In the genomic region with DNA sequence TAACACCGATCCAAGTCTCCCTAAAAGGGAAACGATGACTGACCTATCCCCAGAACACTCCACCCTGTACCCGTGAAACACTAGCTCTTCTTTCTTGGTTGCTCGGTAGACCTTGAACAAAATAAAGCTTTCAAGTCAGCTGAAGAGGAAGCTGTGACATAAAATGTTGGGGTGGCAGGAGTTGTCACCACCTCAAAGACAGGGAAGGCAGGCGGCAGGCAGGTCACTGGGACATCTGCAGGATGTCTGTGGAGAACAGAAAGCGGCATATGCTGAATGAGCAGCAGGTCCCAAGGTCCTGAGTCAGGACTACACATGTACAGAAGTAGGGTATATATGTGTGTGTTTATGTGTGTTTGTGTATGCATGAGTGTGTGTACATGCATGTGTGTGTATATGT, we compare ENCODE assay signal across 13 mouse cellular contexts.
A peak's percentile ranks its signal among the peaks of the same experiment; 100 is the strongest.
DNase-seq lines count a peak whose midpoint lies in the region; ATAC-seq lines count a peak whose summit lies in the region.
"Had no signal": no experiment of that assay in that cellular context is flagged by ENCODE, and none has a peak within 500 bp of the region (broad histone marks: within the 10 kb centered on the region; RNA-seq: fewer than 3 reads in every experiment).

No protein-coding gene starts in this region.

- no peak overlapping the region for H3K4me2 ChIP-seq in kidney, embryonic 16.5 days (replicated peaks; ENCODE audit: low read depth, low read length)
- H3K4me2 ChIP-seq: embryonic facial prominence, embryonic 12.5 days; lung, embryonic 15.5 days; midbrain, embryonic 12.5 days; stomach, embryonic 15.5 days had no signal

- H3K27me3 ChIP-seq in kidney, embryonic 16.5 days (ENCODE audit: insufficient read depth, low read length) = no peaks in the 10 kb centered on the region
- no peaks in the 10 kb centered on the region for H3K27me3 ChIP-seq in megakaryocyte, embryonic 14.5 days (replicated peaks)
- H3K27me3 ChIP-seq: embryonic facial prominence, embryonic 12.5 days; lung, embryonic 15.5 days; midbrain, embryonic 12.5 days; stomach, embryonic 15.5 days had no signal

- peak overlapping the region; percentile 0; the same call in 1 of the 2 replicates for H3K27ac ChIP-seq in kidney, embryonic 16.5 days (ENCODE audit: low read length)
- H3K27ac ChIP-seq: embryonic facial prominence, embryonic 12.5 days; lung, embryonic 15.5 days; midbrain, embryonic 12.5 days; stomach, embryonic 15.5 days had no signal

- no peaks in the 10 kb centered on the region for H3K36me3 ChIP-seq in kidney, embryonic 16.5 days (ENCODE audit: insufficient read depth, low read length)
- peaks cover 27% of the 10 kb centered on the region for H3K36me3 ChIP-seq in megakaryocyte, embryonic 14.5 days (replicated peaks; ENCODE audit: low read length)
- H3K36me3 ChIP-seq: embryonic facial prominence, embryonic 12.5 days; lung, embryonic 15.5 days; midbrain, embryonic 12.5 days; stomach, embryonic 15.5 days had no signal

- no peak for ATAC-seq in kidney, embryonic 16.5 days (ENCODE audit: low FRiP score, low TSS enrichment)
- ATAC-seq in activated CD4-positive, CD25-positive, alpha-beta regulatory T cell, adult 4 months = peak; percentile 36

- peaks cover 41% of the 10 kb centered on the region for H3K4me1 ChIP-seq in kidney, embryonic 16.5 days (ENCODE audit: insufficient read depth, low read length)
- peaks cover 98% of the 10 kb centered on the region for H3K4me1 ChIP-seq in megakaryocyte, embryonic 14.5 days

- no peak for DNase-seq in kidney, postnatal 4 days
- peak; percentile 62 for DNase-seq in thymus, postnatal 4 days
- no peak for DNase-seq in layer of hippocampus, postnatal 10 days (ENCODE audit: low spot score in 2 of 2)
- DNase-seq in right cerebral cortex, postnatal 4 days = no peak
- DNase-seq: adrenal gland, postnatal 25 days; liver had no signal

- 33% methylated on average over 6 of the region's 6 CpGs for WGBS in kidney, embryonic 16.5 days

- no peak overlapping the region for H3K9ac ChIP-seq in kidney, embryonic 16.5 days (replicated peaks; ENCODE audit: low read length)
- H3K9ac ChIP-seq: embryonic facial prominence, embryonic 12.5 days; lung, embryonic 15.5 days; midbrain, embryonic 12.5 days; stomach, embryonic 15.5 days had no signal

- no peaks in the 10 kb centered on the region for H3K9me3 ChIP-seq in kidney, embryonic 16.5 days (ENCODE audit: low read length)
- no peaks in the 10 kb centered on the region for H3K9me3 ChIP-seq in megakaryocyte, embryonic 14.5 days
- H3K9me3 ChIP-seq: embryonic facial prominence, embryonic 12.5 days; lung, embryonic 15.5 days; midbrain, embryonic 12.5 days; stomach, embryonic 15.5 days had no signal

- no peak overlapping the region for H3K4me3 ChIP-seq in kidney, embryonic 16.5 days (ENCODE audit: low read length)
- peak overlapping the region; percentile 80 for H3K4me3 ChIP-seq in megakaryocyte, embryonic 14.5 days (replicated peaks)
- H3K4me3 ChIP-seq: embryonic facial prominence, embryonic 12.5 days; lung, embryonic 15.5 days; midbrain, embryonic 12.5 days; stomach, embryonic 15.5 days had no signal
